Mouse (Mus musculus) stomach, embryonic 15.5 days (tissue): ENCODE results near the gene Cxcl16. TPM values are rescaled to one million over a fixed set of nuclear protein-coding genes. Genes with fewer than 3 reads are reported as not detected.

Experiments used
- ATAC-seq: fragments of 200-750 bp; cut with Nextera tagmentation; 2 replicates; pipeline ENCODE4 v1.8.0; 2017; ENCODE audit warnings: low read depth, moderate number of reproducible peaks, moderate TSS enrichment; ENCODE audit not compliant: insufficient read depth, low FRiP score
- H3K27ac ChIP-seq: fragments of 300-500 bp; sonication (generic); 2 replicates; pipeline ENCODE4 v1.5.1; 2015; ENCODE audit warnings: mild to moderate bottlenecking, inconsistent platforms
- H3K27me3 ChIP-seq: fragments of 300-500 bp; sonication (generic); replicated peaks from 2 replicates; pipeline ENCODE4 v1.6.1; 2015; ENCODE audit warnings: inconsistent platforms
- H3K36me3 ChIP-seq: fragments of 300-500 bp; sonication (generic); 2 replicates; pipeline ENCODE4 v1.6.1; 2015; ENCODE audit warnings: inconsistent platforms
- H3K4me1 ChIP-seq: fragments of 300-500 bp; sonication (generic); 2 replicates; pipeline ENCODE4 v1.6.1; 2015; ENCODE audit warnings: inconsistent platforms
- H3K4me2 ChIP-seq: fragments of 300-500 bp; sonication (generic); 2 replicates; pipeline ENCODE4 v1.6.1; 2015; ENCODE audit warnings: mild to moderate bottlenecking, inconsistent platforms
- H3K4me3 ChIP-seq: fragments of 300-500 bp; sonication (generic); replicated peaks from 2 replicates; pipeline ENCODE4 v1.5.1; 2015; ENCODE audit warnings: inconsistent platforms
- H3K9ac ChIP-seq: fragments of 300-500 bp; sonication (generic); 2 replicates; pipeline ENCODE4 v1.6.1; 2015; ENCODE audit warnings: inconsistent platforms
- H3K9me3 ChIP-seq: fragments of 300-500 bp; sonication (generic); 2 replicates; pipeline ENCODE4 v1.6.1; 2016; ENCODE audit warnings: inconsistent platforms
- WGBS: fragments of 180-500 bp; shearing (Covaris S2); methylation state at CpG from one replicate; pipeline ENCODE4 v1.1.7; 2015; 5-methylcytosine and 5-hydroxymethylcytosine counted together
- polyA plus RNA-seq: library from polyadenylated mRNA; unstranded; fragments of >200 nt; fragmentation: Nextera tagmentation; extraction: Ambion mirVana; gene quantifications from 2 replicates; pipeline ENCODE4 v1.2.1, GENCODE M21; 2015

Gene Cxcl16
- 7.3 and 8.8 TPM in 2 replicates for polyA plus RNA-seq

GRCm38 (mm10) chr11:70459601-70460101 is at the start of gene Cxcl16:
Cxcl16 (minus strand) TSS chr11:70459984.
- peak within 1 kb of the TSS; percentile 47; the same call in 1 of the 2 replicates for H3K9ac ChIP-seq
- H3K9me3 ChIP-seq, result no peaks in the 10 kb centered on the region
- H3K4me2 ChIP-seq, result peak within 1 kb of the TSS; percentile 99
- peaks cover 10% of the 10 kb centered on the region; the same call in 1 of the 2 replicates for H3K4me1 ChIP-seq
- no peaks in the 10 kb centered on the region for H3K36me3 ChIP-seq
- ATAC-seq, result peak; percentile 79
- no peaks in the 10 kb centered on the region for H3K27me3 ChIP-seq
- H3K27ac ChIP-seq, result no peak within 1 kb of the TSS
- peak within 1 kb of the TSS; percentile 62 for H3K4me3 ChIP-seq
- WGBS, result 3% methylated on average over 30 of the region's 30 CpGs

GRCm38 (mm10) chr11:70506962-70507515 is 47.3 kb upstream of the Cxcl16 start:
- no peaks in the 10 kb centered on the region for H3K9me3 ChIP-seq
- no peak overlapping the region for H3K4me2 ChIP-seq
- H3K27me3 ChIP-seq, result no peaks in the 10 kb centered on the region
- no peak for ATAC-seq
- no peaks in the 10 kb centered on the region for H3K36me3 ChIP-seq
- 0 out of 2 replicates have a peak, but pooled peaks cover 3% of the 10 kb centered on the region for H3K4me1 ChIP-seq
- H3K4me3 ChIP-seq, result no peak overlapping the region
- WGBS, result 69% methylated on average over 7 of the region's 7 CpGs
- H3K9ac ChIP-seq, result no peak overlapping the region
- H3K27ac ChIP-seq, result no peak overlapping the region

GRCm38 (mm10) chr11:70506385-70506784 is 46.6 kb upstream of the Cxcl16 start:
- Histone ChIP-seq H3K4me2 (no peak overlapping the region), H3K27me3 (no peaks in the 10 kb centered on the region), H3K4me1 (0 out of 2 replicates have a peak, but pooled peaks cover 3% of the 10 kb centered on the region), H3K9ac (no peak overlapping the region), H3K4me3 (no peak overlapping the region), H3K36me3 (no peaks in the 10 kb centered on the region), H3K9me3 (no peaks in the 10 kb centered on the region), H3K27ac (no peak overlapping the region)
- 21% methylated on average over 4 of the region's 4 CpGs for WGBS
- ATAC-seq, result no peak

GRCm38 (mm10) chr11:70504970-70505369 is 45.2 kb upstream of the Cxcl16 start, which contains the start of gene Tm4sf5:
Tm4sf5 (plus strand) TSS chr11:70505244.
- no peaks in the 10 kb centered on the region for H3K36me3 ChIP-seq
- 49% methylated on average over 9 of the region's 9 CpGs for WGBS
- peak within 1 kb of the TSS; percentile 74 for H3K27ac ChIP-seq
- no peaks in the 10 kb centered on the region for H3K9me3 ChIP-seq
- H3K9ac ChIP-seq, result no peak within 1 kb of the TSS
- H3K4me3 ChIP-seq, result peak within 1 kb of the TSS; percentile 27
- 0 out of 2 replicates have a peak, but pooled peaks cover 2% of the 10 kb centered on the region for H3K4me1 ChIP-seq
- ATAC-seq, result peak; percentile 82
- peak within 1 kb of the TSS; percentile 33 for H3K4me2 ChIP-seq
- H3K27me3 ChIP-seq, result no peaks in the 10 kb centered on the region

- no peaks in the 10 kb centered on the region for H3K36me3 ChIP-seq
- no peak for ATAC-seq
- WGBS, result 39% methylated on average over 3 of the region's 3 CpGs
These were observed 42.2 kb upstream of the Cxcl16 start for GRCm38 (mm10) chr11:70502018-70502417.

GRCm38 (mm10) chr11:70500476-70500812 is 40.7 kb upstream of the Cxcl16 start:
- 0 out of 2 replicates have a peak overlapping the region, but pooled peaks have one; percentile 13 for H3K27ac ChIP-seq

More at GRCm38 (mm10) chr11:70502018-70502417, 42.2 kb upstream of the Cxcl16 start:
- Histone ChIP-seq H3K27ac (no peak overlapping the region), H3K4me2 (no peak overlapping the region), H3K4me3 (no peak overlapping the region), H3K9me3 (no peaks in the 10 kb centered on the region), H3K4me1 (no peaks in the 10 kb centered on the region), H3K27me3 (no peaks in the 10 kb centered on the region), H3K9ac (no peak overlapping the region)

GRCm38 (mm10) chr11:70499566-70500475 is 40.0 kb upstream of the Cxcl16 start:
- Histone ChIP-seq H3K4me1 (no peaks in the 10 kb centered on the region), H3K27ac (no peak overlapping the region), H3K36me3 (no peaks in the 10 kb centered on the region), H3K27me3 (no peaks in the 10 kb centered on the region), H3K9ac (no peak overlapping the region), H3K9me3 (no peaks in the 10 kb centered on the region), H3K4me2 (no peak overlapping the region), H3K4me3 (no peak overlapping the region)
- no peak for ATAC-seq
- 63% methylated on average over 14 of the region's 14 CpGs for WGBS

More at GRCm38 (mm10) chr11:70500476-70500812, 40.7 kb upstream of the Cxcl16 start:
- H3K9me3 ChIP-seq, result no peaks in the 10 kb centered on the region
- no peaks in the 10 kb centered on the region for H3K27me3 ChIP-seq
- no peak for ATAC-seq
- no peak overlapping the region for H3K4me3 ChIP-seq
- H3K4me2 ChIP-seq, result no peak overlapping the region
- no peaks in the 10 kb centered on the region for H3K4me1 ChIP-seq
- H3K36me3 ChIP-seq, result no peaks in the 10 kb centered on the region
- H3K9ac ChIP-seq, result no peak overlapping the region
- WGBS, result 73% methylated on average over 1 of the region's 1 CpGs

GRCm38 (mm10) chr11:70489684-70490083 is 29.9 kb upstream of the Cxcl16 start:
- WGBS, result 79% methylated on average over 6 of the region's 6 CpGs
- Histone ChIP-seq H3K9me3 (no peaks in the 10 kb centered on the region), H3K27me3 (no peaks in the 10 kb centered on the region), H3K9ac (no peak overlapping the region), H3K27ac (no peak overlapping the region), H3K4me3 (no peak overlapping the region), H3K4me2 (no peak overlapping the region), H3K36me3 (no peaks in the 10 kb centered on the region), H3K4me1 (no peaks in the 10 kb centered on the region)
- ATAC-seq, result no peak

- no peaks in the 10 kb centered on the region for H3K36me3 ChIP-seq
- H3K27me3 ChIP-seq, result no peaks in the 10 kb centered on the region
- ATAC-seq, result no peak
- H3K4me3 ChIP-seq, result no peak overlapping the region
- WGBS, result 88% methylated on average over 3 of the region's 3 CpGs
- H3K9me3 ChIP-seq, result no peaks in the 10 kb centered on the region
- H3K27ac ChIP-seq, result no peak overlapping the region
- no peaks in the 10 kb centered on the region for H3K4me1 ChIP-seq
- no peak overlapping the region for H3K9ac ChIP-seq
- H3K4me2 ChIP-seq, result no peak overlapping the region
These were observed 29.4 kb upstream of the Cxcl16 start for GRCm38 (mm10) chr11:70489138-70489537.

GRCm38 (mm10) chr11:70487816-70488215 is 28.0 kb upstream of the Cxcl16 start:
- Histone ChIP-seq H3K4me1 (no peaks in the 10 kb centered on the region), H3K27ac (no peak overlapping the region), H3K27me3 (no peaks in the 10 kb centered on the region), H3K4me3 (no peak overlapping the region), H3K9ac (no peak overlapping the region), H3K4me2 (no peak overlapping the region), H3K36me3 (no peaks in the 10 kb centered on the region), H3K9me3 (no peaks in the 10 kb centered on the region)
- WGBS, result 33% methylated on average over 4 of the region's 4 CpGs
- ATAC-seq, result no peak

- no peak overlapping the region for H3K4me2 ChIP-seq
- H3K27ac ChIP-seq, result 0 out of 2 replicates have a peak overlapping the region, but pooled peaks have one; percentile 31
- 44% methylated on average over 2 of the region's 2 CpGs for WGBS
- no peaks in the 10 kb centered on the region for H3K4me1 ChIP-seq
- no peak overlapping the region for H3K4me3 ChIP-seq
- no peak overlapping the region for H3K9ac ChIP-seq
- H3K9me3 ChIP-seq, result no peaks in the 10 kb centered on the region
- ATAC-seq, result no peak
- H3K27me3 ChIP-seq, result no peaks in the 10 kb centered on the region
- no peaks in the 10 kb centered on the region for H3K36me3 ChIP-seq
These were observed 25.7 kb upstream of the Cxcl16 start for GRCm38 (mm10) chr11:70485498-70485897.
